Mouse (Mus musculus) C2C12 (cell line): Measurements from ENCODE around the gene Lrpap1.

Experiments used
- CEBPB ChIP-seq: IDR thresholded peaks from one replicate; pipeline ENCODE4 v1.6.1; 2011; ENCODE audit warnings: low read depth, mild to moderate bottlenecking, control low read depth, moderate library complexity
- CTCF ChIP-seq: IDR thresholded peaks from one replicate; pipeline ENCODE4 v1.5.1; 2011; ENCODE audit not compliant: control insufficient read depth, insufficient read depth, insufficient read length
- FOSL1 ChIP-seq: IDR thresholded peaks from one replicate; pipeline ENCODE4 v1.8.0; 2011; ENCODE audit warnings: mild to moderate bottlenecking, low read length; ENCODE audit not compliant: poor library complexity, insufficient read depth, severe bottlenecking
- MAX ChIP-seq: IDR thresholded peaks from one replicate; pipeline ENCODE4 v1.6.1; 2011; ENCODE audit warnings: mild to moderate bottlenecking, control low read depth
- MYOD1 ChIP-seq: IDR thresholded peaks from one replicate; pipeline ENCODE4 v1.6.1; 2011; ENCODE audit warnings: low read depth; ENCODE audit not compliant: control insufficient read depth, insufficient read length
- MYOG ChIP-seq: IDR thresholded peaks from one replicate; pipeline ENCODE4 v1.6.1; 2011; ENCODE audit not compliant: control insufficient read depth, insufficient read length; ENCODE audit errors: extremely low read depth
- USF1 ChIP-seq: IDR thresholded peaks from one replicate; pipeline ENCODE4 v1.6.1; 2011; ENCODE audit warnings: low read depth, mild to moderate bottlenecking, control low read depth, moderate library complexity

DNA sequence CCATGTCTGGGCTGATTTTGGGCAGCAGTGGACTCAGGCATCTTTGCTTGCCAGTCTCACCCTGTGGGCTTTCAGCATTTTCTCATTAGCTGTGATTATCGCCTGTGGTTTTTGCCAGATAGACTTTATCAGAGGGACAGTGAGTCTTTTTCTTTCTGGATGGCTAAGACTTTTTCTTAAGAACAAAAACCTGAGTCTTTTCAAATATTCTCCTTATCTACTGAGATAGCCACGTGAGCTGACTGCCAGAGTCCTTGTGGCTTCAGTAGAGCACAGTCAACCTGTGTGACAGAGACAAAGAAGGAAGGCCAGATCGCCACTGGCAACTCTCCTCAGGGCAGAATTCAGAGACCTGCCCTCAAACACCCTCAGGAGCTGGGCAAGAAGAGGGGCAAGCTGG, 12.1 kb upstream of the Lrpap1 start:
- TF ChIP-seq CTCF (no peak), FOSL1 (no peak), USF1 (no peak), MYOG (no peak), MYOD1 (no peak), MAX (no peak), CEBPB (no peak)
